Mouse (Mus musculus) erythroblast, embryonic 14.5 days (primary cell): Measurements from ENCODE around the gene Zfp52.

Experiments used
- GATA1 ChIP-seq: IDR thresholded peaks from 2 replicates; pipeline ENCODE4 v1.6.1; 2012; ENCODE audit warnings: low read length, inconsistent platforms, mixed read lengths
- TAL1 ChIP-seq: IDR thresholded peaks from 3 replicates; pipeline ENCODE4 v1.6.1; 2012; ENCODE audit warnings: low read length, inconsistent platforms, mixed read lengths

- no peak; the same call in 1 of the 2 replicates for TF ChIP-seq GATA1
- TF ChIP-seq TAL1: no peak
Measured at GRCm38 (mm10) chr17:21567696-21568095, 32.4 kb downstream of the Zfp52 start.
